ENCODE assay signal across 8 mouse cellular contexts in genomic region chr19:32711761-32712541, GRCm38 (mm10). TPM values are rescaled to one million over a fixed set of nuclear protein-coding genes. Genes with fewer than 3 reads are reported as not detected.
A peak's percentile ranks its signal among the peaks of the same experiment; 100 is the strongest.
DNase-seq lines count a peak whose midpoint lies in the region; ATAC-seq lines count a peak whose summit lies in the region.

No protein-coding gene starts in this region.

- no peaks in the 10 kb centered on the region for H3K27me3 ChIP-seq in hindbrain, embryonic 10.5 days (ENCODE audit: insufficient read depth, poor library complexity, severe bottlenecking)

- WGBS in hindbrain, embryonic 10.5 days, result under 1% methylated on average over 63 of the region's 63 CpGs

- H3K36me3 ChIP-seq in hindbrain, embryonic 10.5 days, result peaks cover 10% of the 10 kb centered on the region; the same call in 1 of the 2 replicates

- H3K4me3 ChIP-seq in hindbrain, embryonic 10.5 days, result peak overlapping the region; percentile 81

- H3K27ac ChIP-seq in hindbrain, embryonic 10.5 days, result peak overlapping the region; percentile 96

- ATAC-seq in frontal cortex, adult (ENCODE audit: low TSS enrichment), result peak; percentile 89

- H3K4me1 ChIP-seq in hindbrain, embryonic 10.5 days (replicated peaks), result peaks cover 26% of the 10 kb centered on the region

- DNase-seq in MEL-GATA-1-ER (ENCODE audit: extremely low read depth, low read depth), result peak; percentile 39
- DNase-seq in cerebellum, adult 8-10 months, result peak; percentile 94
- peak; percentile 93 for DNase-seq in hindbrain, embryonic 10.5 days (ENCODE audit: low spot score)
- peak; percentile 90 to 95 for DNase-seq in layer of hippocampus, postnatal 10 days (ENCODE audit: low spot score in 2 of 2)
- peak; percentile 93 for DNase-seq in lung, postnatal 10 days
- DNase-seq in ovary, postnatal 36 days (ENCODE audit: low spot score), result peak; percentile 92
- peak; percentile 93 for DNase-seq in thymus, postnatal 25 days

- no peaks in the 10 kb centered on the region for H3K9me3 ChIP-seq in hindbrain, embryonic 10.5 days

RNA-seq across cellular contexts. Expression of gene Atad1, which starts 27.6 kb away (rescaled TPM):
- 72.7 and 77.5 TPM in 2 replicates for polyA plus RNA-seq in hindbrain, embryonic 10.5 days (2016; fragmentation: Nextera tagmentation; extraction: Ambion mirVana)
- total RNA-seq in layer of hippocampus, postnatal 10 days (2021), result 100 to 1,000 TPM; 105 to 121 TPM

RNA-seq across cellular contexts. Expression of gene Pten, which starts 45.3 kb away (rescaled TPM):
- polyA plus RNA-seq in hindbrain, embryonic 10.5 days (2016; fragmentation: Nextera tagmentation; extraction: Ambion mirVana), result 5.1 and 7.7 TPM in 2 replicates
- 100 to 1,000 TPM; 129 to 130 TPM for total RNA-seq in layer of hippocampus, postnatal 10 days (2021)

Comparison
In these comparisons a context has a peak if more than half of its experiments do, and no peak if none do; other contexts are left out.
1. Peak in every context shown above with its lines: DNase-seq, ATAC-seq, H3K4me3 ChIP-seq and H3K27ac ChIP-seq.
2. DNase-seq: peak in every context shown above with its lines; median percentile 94 in cerebellum, adult 8-10 months; 93 in hindbrain, embryonic 10.5 days; 93 in lung, postnatal 10 days; 93 in thymus, postnatal 25 days; 92 in layer of hippocampus, postnatal 10 days; 92 in ovary, postnatal 36 days; 39 in MEL-GATA-1-ER.